Mouse (Mus musculus) R1 (cell line): ENCODE results near the gene Cbr3.

Experiments
- DNase-seq: peaks from one replicate; pipeline ENCODE4 v3.0.0-alpha.2; 2018; ENCODE audit warnings: low read depth, low spot score

Gene Cbr3

GRCm38 (mm10) chr16:93682689-93683507, at the start of gene Cbr3:
Cbr3 (plus strand) TSS chr16:93683215.
- DNase-seq = peak; percentile 91

- DNase-seq = no peak
These were observed 39.0 kb upstream of the Cbr3 start for GRCm38 (mm10) chr16:93644006-93644405.

GRCm38 (mm10) chr16:93648441-93649183, 34.4 kb upstream of the Cbr3 start:
- no peak for DNase-seq

- DNase-seq = peak; percentile 35
These were observed 15.0 kb upstream of the Cbr3 start for GRCm38 (mm10) chr16:93667976-93668375.

GRCm38 (mm10) chr16:93669521-93669920, 13.5 kb upstream of the Cbr3 start:
- DNase-seq = peak; percentile 84

GRCm38 (mm10) chr16:93670466-93670865, 12.5 kb upstream of the Cbr3 start:
- peak; percentile 53 for DNase-seq

- peak; percentile 50 for DNase-seq
These were observed 12.0 kb upstream of the Cbr3 start for GRCm38 (mm10) chr16:93671064-93671463.

GRCm38 (mm10) chr16:93676376-93676775, 6.6 kb upstream of the Cbr3 start:
- peak; percentile 34 for DNase-seq

GRCm38 (mm10) chr16:93678206-93678605, 4.8 kb upstream of the Cbr3 start:
- peak; percentile 33 for DNase-seq

GRCm38 (mm10) chr16:93679165-93679564, 3.9 kb upstream of the Cbr3 start:
- DNase-seq = peak; percentile 42

- peak; percentile 89 for DNase-seq
These were observed 793 bp upstream of the Cbr3 start for GRCm38 (mm10) chr16:93682156-93682688.

GRCm38 (mm10) chr16:93683508-93684236, 657 bp downstream of the Cbr3 start:
- DNase-seq = peak; percentile 38

- DNase-seq = peak; percentile 31
These were observed 1.4 kb downstream of the Cbr3 start for GRCm38 (mm10) chr16:93684441-93684840.

GRCm38 (mm10) chr16:93685783-93686182, 2.8 kb downstream of the Cbr3 start:
- DNase-seq = peak; percentile 70

GRCm38 (mm10) chr16:93686421-93686820, 3.4 kb downstream of the Cbr3 start:
- no peak for DNase-seq

- DNase-seq = peak; percentile 66
These were observed 3.9 kb downstream of the Cbr3 start for GRCm38 (mm10) chr16:93686945-93687344.

GRCm38 (mm10) chr16:93691206-93691841, 8.3 kb downstream of the Cbr3 start:
- peak; percentile 48 for DNase-seq

- DNase-seq = no peak
These were observed 9.7 kb downstream of the Cbr3 start for GRCm38 (mm10) chr16:93692744-93693143.

- DNase-seq = peak; percentile 46
These were observed 24.1 kb downstream of the Cbr3 start for GRCm38 (mm10) chr16:93707116-93707515.

GRCm38 (mm10) chr16:93709217-93709616, 26.2 kb downstream of the Cbr3 start:
- no peak for DNase-seq

- peak; percentile 90 for DNase-seq
These were observed 27.9 kb downstream of the Cbr3 start for GRCm38 (mm10) chr16:93710924-93711323.
